Mouse (Mus musculus): Measurements from ENCODE around the gene Trim71. TPM values are rescaled to one million over a fixed set of nuclear protein-coding genes. Genes with fewer than 3 reads are reported as not detected.

Trim71 gene
- total RNA-seq, 1 experiment = 141 TPM

DNA sequence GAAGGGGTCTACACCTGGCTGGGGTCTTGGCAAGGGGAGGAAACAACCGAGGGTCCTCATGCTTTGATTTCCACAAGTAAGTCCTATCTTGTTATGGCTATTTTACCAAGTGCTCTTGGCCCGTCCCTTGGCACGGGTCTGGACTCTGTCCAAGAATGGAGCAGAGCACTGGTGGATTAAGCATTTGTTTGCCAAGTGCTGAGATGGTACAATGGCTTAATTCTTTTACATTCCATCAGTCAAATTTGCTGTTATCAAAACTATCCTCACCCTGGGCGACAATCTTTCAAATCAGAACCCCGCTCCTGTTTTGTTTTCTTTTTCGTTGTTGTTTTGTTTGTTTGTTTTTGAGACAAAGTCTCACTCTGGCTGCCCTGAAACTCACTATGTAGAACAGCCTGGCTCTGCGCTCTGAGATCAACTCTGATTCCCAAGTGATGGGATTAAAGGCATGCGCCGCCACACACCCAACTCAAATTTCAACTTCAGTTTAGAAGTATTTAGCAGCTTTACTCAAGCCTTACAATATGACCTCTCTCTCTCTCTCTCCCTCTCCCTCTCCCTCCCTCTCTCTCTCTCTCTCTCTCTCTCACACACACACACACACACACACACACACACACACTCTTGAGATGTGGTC is 19.3 kb downstream of the Trim71 start:
- H3K4me3 ChIP-seq (ENCODE audit: insufficient read depth in 1 of 2, low read depth in 1 of 2, low read length in 2 of 2, poor library complexity in 1 of 2, severe bottlenecking in 1 of 2) = 0 out of 4 replicates have a peak overlapping the region, but pooled peaks of 1 of the 2 experiments have one; percentile 4
- H3K36me3 ChIP-seq (ENCODE audit: control insufficient read depth, insufficient read depth, low read length, poor library complexity, severe bottlenecking) = peaks cover 32% of the 10 kb centered on the region
- in situ Hi-C loops (cut with MboI; ENCODE audit: low sequenced_read_pairs in 2 of 2, unreplicated experiment in 2 of 2) = no loop called here
- DNase-seq (ENCODE audit: low read depth, low spot score) = no peak
- no peak overlapping the region for H3K27ac ChIP-seq (ENCODE audit: insufficient read depth, low read depth, low read length, poor library complexity, severe bottlenecking)
- H3K9ac ChIP-seq (ENCODE audit: insufficient read depth, low read depth, low read length, poor library complexity, severe bottlenecking) = no peak overlapping the region
- TF ChIP-seq ZNF384 (IDR thresholded peaks at IDR 0.05; ENCODE audit: low read depth, low read length) (no peak), ZC3H11A (IDR thresholded peaks at IDR 0.05; ENCODE audit: borderline replicate concordance, low read depth, low read length) (no peak), HCFC1 (IDR thresholded peaks at IDR 0.05; ENCODE audit: borderline replicate concordance, insufficient read depth, low read length) (no peak), CHD2 (IDR thresholded peaks at IDR 0.05; ENCODE audit: low read depth, low read length) (no peak), MAFK (IDR thresholded peaks at IDR 0.05; ENCODE audit: insufficient read depth, low read depth, low read length) (no peak)
- peaks cover 22 to 52% of the 10 kb centered on the region in 2 experiments for H3K4me1 ChIP-seq (ENCODE audit: control insufficient read depth in 2 of 2, insufficient read depth in 2 of 2, low read length in 2 of 2, poor library complexity in 1 of 2)
- no peaks in the 10 kb centered on the region for H3K9me3 ChIP-seq (ENCODE audit: control insufficient read depth, insufficient read depth, low read depth, low read length)

DNA sequence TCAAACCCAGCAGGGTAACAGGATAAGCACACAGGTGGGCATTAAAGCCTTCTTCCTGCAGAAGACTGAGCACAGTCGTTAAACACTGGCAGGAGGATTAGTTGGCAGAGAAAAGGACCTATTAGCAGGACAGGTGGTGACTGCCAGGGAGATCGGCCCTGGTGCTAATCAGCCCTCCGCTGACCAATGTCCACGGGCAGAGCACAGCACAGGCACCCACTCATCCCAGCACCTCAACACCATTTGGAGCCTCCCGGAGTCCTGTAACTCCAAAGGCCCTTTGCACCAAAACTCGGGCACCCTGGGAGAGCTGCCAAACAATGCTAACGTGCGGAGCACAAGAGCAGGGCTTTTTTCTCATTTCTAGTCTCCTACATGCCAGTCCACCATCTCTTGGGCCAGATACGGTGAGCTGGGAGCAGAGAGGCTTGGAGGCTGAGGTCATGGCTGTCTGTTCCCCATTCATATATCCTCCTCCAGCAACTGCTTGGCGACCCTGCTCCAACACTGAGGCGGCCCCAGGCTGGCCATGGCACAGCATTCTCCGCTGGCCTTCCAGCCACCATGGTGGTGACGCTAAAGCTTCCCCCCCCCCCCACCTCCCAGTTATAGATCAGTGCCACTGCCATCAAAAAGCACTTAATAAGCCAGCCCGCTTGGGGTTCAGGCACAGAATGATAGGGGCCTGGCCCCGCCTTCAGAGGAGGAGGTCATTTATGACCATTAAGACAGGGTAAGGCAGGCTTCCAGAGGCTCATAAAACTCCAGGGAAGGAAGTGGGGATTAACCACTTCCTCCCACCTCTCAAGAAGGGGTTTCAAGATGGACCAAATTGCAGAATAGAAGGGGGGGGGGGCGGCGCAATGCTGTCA is 20.1 kb downstream of the Trim71 start:
- H3K9me3 ChIP-seq (ENCODE audit: control insufficient read depth, insufficient read depth, low read depth, low read length) = no peaks in the 10 kb centered on the region
- no peak for DNase-seq (ENCODE audit: low read depth, low spot score)
- peaks cover 34% of the 10 kb centered on the region for H3K36me3 ChIP-seq (ENCODE audit: control insufficient read depth, insufficient read depth, low read length, poor library complexity, severe bottlenecking)
- in situ Hi-C loops (cut with MboI; ENCODE audit: low sequenced_read_pairs in 2 of 2, unreplicated experiment in 2 of 2) = no loop called here
- H3K9ac ChIP-seq (ENCODE audit: insufficient read depth, low read depth, low read length, poor library complexity, severe bottlenecking) = peak overlapping the region; percentile 23; the same call in 1 of the 2 replicates
- H3K4me3 ChIP-seq (ENCODE audit: insufficient read depth in 1 of 2, low read depth in 1 of 2, low read length in 2 of 2, poor library complexity in 1 of 2, severe bottlenecking in 1 of 2) = peak overlapping the region in 1 of 2 experiments; percentile 4; a peak in 2 of 4 replicates
- peaks cover 22 to 56% of the 10 kb centered on the region in 2 experiments for H3K4me1 ChIP-seq (ENCODE audit: control insufficient read depth in 2 of 2, insufficient read depth in 2 of 2, low read length in 2 of 2, poor library complexity in 1 of 2)
- TF ChIP-seq CHD2 (IDR thresholded peaks at IDR 0.05; ENCODE audit: low read depth, low read length) = no peak
- TF ChIP-seq ZNF384 (IDR thresholded peaks at IDR 0.05; ENCODE audit: low read depth, low read length) = no peak
- TF ChIP-seq ZC3H11A (IDR thresholded peaks at IDR 0.05; ENCODE audit: borderline replicate concordance, low read depth, low read length) = no peak
- no peak for TF ChIP-seq MAFK (IDR thresholded peaks at IDR 0.05; ENCODE audit: insufficient read depth, low read depth, low read length)
- TF ChIP-seq HCFC1 (IDR thresholded peaks at IDR 0.05; ENCODE audit: borderline replicate concordance, insufficient read depth, low read length) = no peak
- H3K27ac ChIP-seq (ENCODE audit: insufficient read depth, low read depth, low read length, poor library complexity, severe bottlenecking) = no peak overlapping the region

DNA sequence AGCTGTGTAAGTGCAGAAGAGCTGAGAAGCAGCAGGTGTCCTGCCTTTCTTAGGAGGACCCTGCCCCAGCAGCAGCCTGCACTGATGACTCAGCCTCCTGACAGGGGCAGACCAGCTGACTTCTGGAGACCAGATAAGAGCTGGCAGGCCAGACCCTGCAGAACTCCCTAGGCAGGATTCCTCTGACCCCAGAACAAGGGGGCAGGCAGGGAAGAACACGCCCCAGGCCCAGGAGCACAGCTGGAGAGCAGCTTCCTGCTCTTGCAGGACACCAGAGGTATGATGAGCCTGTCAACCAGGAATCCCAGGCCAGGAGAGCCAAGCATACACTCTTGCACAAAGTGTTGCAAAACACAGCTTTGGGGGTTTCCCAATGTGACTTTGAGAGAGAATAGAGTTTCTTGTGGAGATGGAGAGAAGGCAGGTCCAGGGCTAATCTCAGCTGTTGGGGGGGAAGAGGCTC is 22.9 kb downstream of the Trim71 start:
- no peak for DNase-seq (ENCODE audit: low read depth, low spot score)
- TF ChIP-seq HCFC1 (IDR thresholded peaks at IDR 0.05; ENCODE audit: borderline replicate concordance, insufficient read depth, low read length) (no peak), ZNF384 (IDR thresholded peaks at IDR 0.05; ENCODE audit: low read depth, low read length) (no peak), ZC3H11A (IDR thresholded peaks at IDR 0.05; ENCODE audit: borderline replicate concordance, low read depth, low read length) (no peak), MAFK (IDR thresholded peaks at IDR 0.05; ENCODE audit: insufficient read depth, low read depth, low read length) (0 out of 2 replicates have a peak, but pooled peaks have one; percentile 28), CHD2 (IDR thresholded peaks at IDR 0.05; ENCODE audit: low read depth, low read length) (no peak)
- Histone ChIP-seq H3K4me3 (ENCODE audit: insufficient read depth in 1 of 2, low read depth in 1 of 2, low read length in 2 of 2, poor library complexity in 1 of 2, severe bottlenecking in 1 of 2) (no peak overlapping the region), H3K4me1 (ENCODE audit: control insufficient read depth in 2 of 2, insufficient read depth in 2 of 2, low read length in 2 of 2, poor library complexity in 1 of 2) (peaks cover 26 to 54% of the 10 kb centered on the region in 2 experiments), H3K9me3 (ENCODE audit: control insufficient read depth, insufficient read depth, low read depth, low read length) (no peaks in the 10 kb centered on the region), H3K27ac (ENCODE audit: insufficient read depth, low read depth, low read length, poor library complexity, severe bottlenecking) (no peak overlapping the region), H3K36me3 (ENCODE audit: control insufficient read depth, insufficient read depth, low read length, poor library complexity, severe bottlenecking) (peaks cover 20% of the 10 kb centered on the region), H3K9ac (ENCODE audit: insufficient read depth, low read depth, low read length, poor library complexity, severe bottlenecking) (no peak overlapping the region)
- in situ Hi-C loops (cut with MboI; ENCODE audit: low sequenced_read_pairs in 2 of 2, unreplicated experiment in 2 of 2) = no loop called here

DNA sequence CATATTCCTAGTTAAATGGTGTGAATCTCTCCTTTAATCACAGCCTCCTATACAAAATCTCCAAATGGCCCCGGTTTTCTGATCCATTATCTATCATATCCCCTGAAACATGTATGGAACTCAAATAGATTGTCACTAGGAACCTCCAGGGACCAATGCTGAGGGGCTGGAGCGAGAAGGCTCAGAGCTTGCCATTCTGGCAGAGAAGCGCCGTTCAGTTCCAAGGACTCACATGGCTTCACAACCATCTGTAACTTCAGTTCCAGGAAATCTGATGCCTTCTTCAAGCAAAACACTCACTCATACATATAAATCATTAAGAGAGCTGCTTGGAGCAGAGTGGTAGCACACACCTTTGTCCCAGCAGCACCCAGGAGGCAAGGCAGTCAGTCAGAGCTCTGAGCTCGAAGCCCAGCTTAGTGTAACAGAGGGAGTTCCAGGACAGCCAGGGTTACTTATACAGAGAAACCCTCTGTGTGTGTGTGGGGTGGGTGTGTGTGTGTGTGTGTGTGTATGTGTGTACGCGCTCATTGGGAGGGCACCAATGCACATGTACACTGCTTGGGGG is 25.1 kb downstream of the Trim71 start:
- Histone ChIP-seq H3K9ac (ENCODE audit: insufficient read depth, low read depth, low read length, poor library complexity, severe bottlenecking) (peak overlapping the region; percentile 20; the same call in 1 of the 2 replicates), H3K27ac (ENCODE audit: insufficient read depth, low read depth, low read length, poor library complexity, severe bottlenecking) (no peak overlapping the region; the same call in 1 of the 2 replicates), H3K9me3 (ENCODE audit: control insufficient read depth, insufficient read depth, low read depth, low read length) (no peaks in the 10 kb centered on the region), H3K4me1 (ENCODE audit: control insufficient read depth in 2 of 2, insufficient read depth in 2 of 2, low read length in 2 of 2, poor library complexity in 1 of 2) (peaks cover 30 to 54% of the 10 kb centered on the region in 2 experiments), H3K4me3 (ENCODE audit: insufficient read depth in 1 of 2, low read depth in 1 of 2, low read length in 2 of 2, poor library complexity in 1 of 2, severe bottlenecking in 1 of 2) (no peak overlapping the region), H3K36me3 (ENCODE audit: control insufficient read depth, insufficient read depth, low read length, poor library complexity, severe bottlenecking) (peaks cover 17% of the 10 kb centered on the region)
- in situ Hi-C loops (cut with MboI; ENCODE audit: low sequenced_read_pairs in 2 of 2, unreplicated experiment in 2 of 2) = no loop called here
- no peak for DNase-seq (ENCODE audit: low read depth, low spot score)
- no peak for TF ChIP-seq CHD2 (IDR thresholded peaks at IDR 0.05; ENCODE audit: low read depth, low read length)
- TF ChIP-seq ZNF384 (IDR thresholded peaks at IDR 0.05; ENCODE audit: low read depth, low read length) = no peak

Data from ES-E14 (cell line).